8 mouse cellular contexts compared by ENCODE assay signal in genomic region chr19:41310971-41311703, GRCm38 (mm10). TPM values are rescaled to one million over a fixed set of nuclear protein-coding genes. Genes with fewer than 3 reads are reported as not detected.
A peak's percentile ranks its signal among the peaks of the same experiment; 100 is the strongest.
DNase-seq lines count a peak whose midpoint lies in the region; ATAC-seq and TF ChIP-seq lines count a peak whose summit lies in the region.

No protein-coding gene starts in this region.

- peak overlapping the region; percentile 82 for H3K4me3 ChIP-seq in testis, adult 2 months (ENCODE audit: control insufficient read depth, low read depth, low read length)
- peak overlapping the region; percentile 34 to 37 for H3K4me3 ChIP-seq in heart, embryonic 14.5 days (ENCODE audit: control insufficient read depth in 1 of 2, insufficient read depth in 1 of 2, low read depth in 1 of 2, low read length in 2 of 2)
- H3K4me3 ChIP-seq in limb, embryonic 15.5 days: peak overlapping the region; percentile 23
- H3K4me3 ChIP-seq in neural tube, embryonic 11.5 days (ENCODE audit: low read depth, low read length): peak overlapping the region; percentile 16; the same call in 1 of the 2 replicates

- no peak overlapping the region for H3K27ac ChIP-seq in testis, adult 2 months (ENCODE audit: control insufficient read depth, insufficient read depth, low read depth, low read length)
- no peak overlapping the region for H3K27ac ChIP-seq in heart, embryonic 14.5 days (replicated peaks in 1 of 2; ENCODE audit: control insufficient read depth in 1 of 2, insufficient read depth in 1 of 2, low read depth in 2 of 2, low read length in 2 of 2)
- H3K27ac ChIP-seq in limb, embryonic 15.5 days: no peak overlapping the region
- H3K27ac ChIP-seq in neural tube, embryonic 11.5 days (ENCODE audit: low read depth, low read length): no peak overlapping the region

- H3K4me1 ChIP-seq in testis, adult 2 months (ENCODE audit: control insufficient read depth, insufficient read depth, low read length): peaks cover 6% of the 10 kb centered on the region
- peaks cover 2 to 8% of the 10 kb centered on the region in 2 experiments; a peak in 2 of 4 replicates for H3K4me1 ChIP-seq in heart, embryonic 14.5 days (ENCODE audit: control insufficient read depth in 2 of 2, insufficient read depth in 2 of 2, low read length in 2 of 2)
- peaks cover 6% of the 10 kb centered on the region; the same call in 1 of the 2 replicates for H3K4me1 ChIP-seq in limb, embryonic 15.5 days
- H3K4me1 ChIP-seq in neural tube, embryonic 11.5 days (ENCODE audit: control insufficient read depth, insufficient read depth, low read length): 0 out of 2 replicates have a peak, but pooled peaks cover 3% of the 10 kb centered on the region

- ATAC-seq in heart, embryonic 14.5 days (ENCODE audit: insufficient number of reproducible peaks, insufficient read depth, low FRiP score, low read depth): no peak
- ATAC-seq in limb, embryonic 15.5 days (ENCODE audit: insufficient number of reproducible peaks, low FRiP score, low TSS enrichment, low read depth): no peak
- ATAC-seq in neural tube, embryonic 11.5 days (ENCODE audit: insufficient read depth, low FRiP score, low TSS enrichment): peak; percentile 67; the same call in 1 of the 2 replicates

- TF ChIP-seq CTCF in testis, adult 2 months (IDR thresholded peaks at IDR 0.05; ENCODE audit: control insufficient read depth, insufficient read depth, insufficient replicate concordance, low read depth, low read length): no peak

- 16% methylated on average over 20 of the region's 20 CpGs for WGBS in heart, embryonic 14.5 days
- WGBS in limb, embryonic 15.5 days: 22% methylated on average over 20 of the region's 20 CpGs
- WGBS in neural tube, embryonic 11.5 days: 29% methylated on average over 20 of the region's 20 CpGs

- H3K27me3 ChIP-seq in testis, adult 2 months (ENCODE audit: control insufficient read depth, insufficient read depth, low read length): no peaks in the 10 kb centered on the region
- no peaks in the 10 kb centered on the region for H3K27me3 ChIP-seq in heart, embryonic 14.5 days (ENCODE audit: control insufficient read depth, insufficient read depth, low read length)
- peaks cover 5% of the 10 kb centered on the region; the same call in 1 of the 2 replicates for H3K27me3 ChIP-seq in limb, embryonic 15.5 days
- no peaks in the 10 kb centered on the region for H3K27me3 ChIP-seq in neural tube, embryonic 11.5 days (ENCODE audit: control insufficient read depth, insufficient read depth, low read length)

- no peak for TF ChIP-seq POLR2A in testis, adult 2 months (IDR thresholded peaks at IDR 0.05; ENCODE audit: control insufficient read depth, low read depth, low read length)

- H3K36me3 ChIP-seq in testis, adult 2 months (ENCODE audit: control insufficient read depth, insufficient read depth, low read length): no peaks in the 10 kb centered on the region
- no peaks in the 10 kb centered on the region for H3K36me3 ChIP-seq in heart, embryonic 14.5 days (ENCODE audit: control insufficient read depth, insufficient read depth, low read length)
- H3K36me3 ChIP-seq in limb, embryonic 15.5 days: no peaks in the 10 kb centered on the region
- no peaks in the 10 kb centered on the region for H3K36me3 ChIP-seq in neural tube, embryonic 11.5 days (ENCODE audit: control insufficient read depth, insufficient read depth, low read length)

- H3K4me2 ChIP-seq in heart, embryonic 14.5 days (ENCODE audit: low read length): peak overlapping the region; percentile 72
- H3K4me2 ChIP-seq in limb, embryonic 15.5 days: peak overlapping the region; percentile 41
- H3K4me2 ChIP-seq in neural tube, embryonic 11.5 days (ENCODE audit: low read depth): peak overlapping the region; percentile 43

- no peak overlapping the region; the same call in 1 of the 2 replicates for H3K9ac ChIP-seq in heart, embryonic 14.5 days (ENCODE audit: low read length)
- no peak overlapping the region for H3K9ac ChIP-seq in limb, embryonic 15.5 days
- H3K9ac ChIP-seq in neural tube, embryonic 11.5 days (ENCODE audit: low read length): no peak overlapping the region

- H3K9me3 ChIP-seq in heart, embryonic 14.5 days (ENCODE audit: control insufficient read depth, low read length): no peaks in the 10 kb centered on the region
- H3K9me3 ChIP-seq in limb, embryonic 15.5 days: no peaks in the 10 kb centered on the region
- H3K9me3 ChIP-seq in neural tube, embryonic 11.5 days (ENCODE audit: control insufficient read depth, low read length): no peaks in the 10 kb centered on the region

- DNase-seq in testis, postnatal 10 days (ENCODE audit: low spot score): no peak
- peak; percentile 66 for DNase-seq in embryo, embryonic 11 days
- DNase-seq in neural tube, embryonic 11.5 days (ENCODE audit: low spot score): peak; percentile 52
- DNase-seq in gastrocnemius, postnatal 25 days: no peak
- no peak for DNase-seq in adipocyte (ENCODE audit: low spot score)

RNA-seq across cellular contexts. Expression of gene Tm9sf3, which starts 47.3 kb away (rescaled TPM):
- 29.6 and 40.4 TPM in 2 replicates for polyA plus RNA-seq in testis, adult 2 months (2012; rRNA removed)
- 111 and 119 TPM in 2 replicates for polyA plus RNA-seq in heart, embryonic 14.5 days (2014; fragmentation: Nextera tagmentation; extraction: Ambion mirVana)
- polyA plus RNA-seq in limb, embryonic 15.5 days (2015; fragmentation: Nextera tagmentation; extraction: Ambion mirVana): 129 and 147 TPM in 2 replicates
- 142 and 148 TPM in 2 replicates for polyA plus RNA-seq in neural tube, embryonic 11.5 days (2014; fragmentation: Nextera tagmentation; extraction: Ambion mirVana)
- total RNA-seq in gastrocnemius, postnatal 25 days (2021): 10 to 100 TPM; 62.1 to 62.8 TPM

Comparison
In these comparisons a context has a peak if more than half of its experiments do, and no peak if none do; other contexts are left out.
1. H3K4me3 ChIP-seq: peak in every context shown above with its lines; median percentile 82 in testis, adult 2 months; 36 in heart, embryonic 14.5 days; 23 in limb, embryonic 15.5 days; 16 in neural tube, embryonic 11.5 days.
2. DNase-seq: peak in embryo, embryonic 11 days (single experiment) and neural tube, embryonic 11.5 days (single experiment); none in testis, postnatal 10 days (single experiment), gastrocnemius, postnatal 25 days (single experiment) and adipocyte (single experiment).
3. Peak in every context shown above with its lines, with median percentiles within 50 percentile points of each other: H3K4me2 ChIP-seq.